Mouse (Mus musculus) liver, embryonic 13.5 days (tissue): ENCODE results near the gene Ncor2. TPM values are rescaled to one million over a fixed set of nuclear protein-coding genes. Genes with fewer than 3 reads are reported as not detected.

Experiments
- ATAC-seq: fragments of 200-750 bp; cut with Nextera tagmentation; 2 replicates; pipeline ENCODE4 v1.8.0; 2017; ENCODE audit warnings: low read depth, mild to moderate bottlenecking, moderate number of reproducible peaks, moderate library complexity
- DNase-seq: peaks from one replicate; pipeline ENCODE4 v3.0.0; 2022
- H3K27ac ChIP-seq: fragments of 300-500 bp; sonication (generic); 2 replicates; pipeline ENCODE4 v1.5.1; 2015; ENCODE audit warnings: moderate library complexity, mild to moderate bottlenecking, inconsistent platforms
- H3K27me3 ChIP-seq: fragments of 300-500 bp; sonication (generic); 2 replicates; pipeline ENCODE4 v1.6.1; 2015; ENCODE audit warnings: mild to moderate bottlenecking, inconsistent platforms
- H3K36me3 ChIP-seq: fragments of 300-500 bp; sonication (generic); 2 replicates; pipeline ENCODE4 v1.6.1; 2015; ENCODE audit warnings: mild to moderate bottlenecking, inconsistent platforms
- H3K4me1 ChIP-seq: fragments of 300-500 bp; sonication (generic); replicated peaks from 2 replicates; pipeline ENCODE4 v1.6.1; 2015; ENCODE audit warnings: inconsistent platforms
- H3K4me2 ChIP-seq: fragments of 300-500 bp; sonication (generic); 2 replicates; pipeline ENCODE4 v1.6.1; 2015; ENCODE audit warnings: inconsistent platforms, mild to moderate bottlenecking, moderate library complexity
- H3K4me3 ChIP-seq: fragments of 300-500 bp; sonication (generic); replicated peaks from 2 replicates; pipeline ENCODE4 v1.5.1; 2015; ENCODE audit warnings: mild to moderate bottlenecking, inconsistent platforms
- H3K9ac ChIP-seq: fragments of 300-500 bp; sonication (generic); 2 replicates; pipeline ENCODE4 v1.6.1; 2015; ENCODE audit warnings: mild to moderate bottlenecking, inconsistent platforms
- H3K9me3 ChIP-seq: fragments of 300-500 bp; sonication (generic); replicated peaks from 2 replicates; pipeline ENCODE4 v1.6.1; 2016; ENCODE audit warnings: inconsistent platforms
- WGBS: fragments of 180-500 bp; shearing (Covaris S2); methylation state at CpG from one replicate; pipeline ENCODE4 v1.1.7; 2015; ENCODE audit not compliant: insufficient replicate concordance; 5-methylcytosine and 5-hydroxymethylcytosine counted together
- polyA plus RNA-seq: library from polyadenylated mRNA; unstranded; fragments of >200 nt; fragmentation: Nextera tagmentation; extraction: Ambion mirVana; gene quantifications from 2 replicates; pipeline ENCODE4 v1.2.1, GENCODE M21; 2015

The Ncor2 gene
- polyA plus RNA-seq, 1 experiment from 2014 or later: 4.5 TPM

DNA sequence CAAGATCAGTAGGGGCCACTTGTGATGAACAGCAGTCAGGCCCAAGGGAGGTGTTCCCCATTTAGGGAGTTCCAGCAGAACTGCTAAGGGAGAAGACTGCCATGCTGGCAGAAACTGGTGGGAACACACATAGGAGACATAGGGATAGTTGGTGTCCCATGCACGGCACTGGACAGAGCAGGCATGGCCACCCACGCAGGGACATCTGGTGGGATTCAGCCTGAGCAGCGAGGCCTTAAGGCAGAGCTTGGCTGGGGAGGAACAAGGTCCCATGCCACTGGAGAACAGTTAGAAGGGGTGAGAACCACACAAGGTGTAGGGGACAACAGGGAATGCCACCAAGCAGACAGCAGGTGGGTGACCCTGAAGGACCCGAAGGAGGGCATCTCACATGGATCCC is 23.6 kb downstream of the Ncor2 start:
- Histone ChIP-seq H3K9me3 (no peaks in the 10 kb centered on the region), H3K36me3 (no peaks in the 10 kb centered on the region), H3K4me1 (peaks cover 88% of the 10 kb centered on the region), H3K4me2 (no peak overlapping the region), H3K27ac (no peak overlapping the region), H3K27me3 (no peaks in the 10 kb centered on the region), H3K4me3 (no peak overlapping the region), H3K9ac (no peak overlapping the region)
- no peak for ATAC-seq
- WGBS: 76% methylated on average over 4 of the region's 4 CpGs
- no peak for DNase-seq

DNA sequence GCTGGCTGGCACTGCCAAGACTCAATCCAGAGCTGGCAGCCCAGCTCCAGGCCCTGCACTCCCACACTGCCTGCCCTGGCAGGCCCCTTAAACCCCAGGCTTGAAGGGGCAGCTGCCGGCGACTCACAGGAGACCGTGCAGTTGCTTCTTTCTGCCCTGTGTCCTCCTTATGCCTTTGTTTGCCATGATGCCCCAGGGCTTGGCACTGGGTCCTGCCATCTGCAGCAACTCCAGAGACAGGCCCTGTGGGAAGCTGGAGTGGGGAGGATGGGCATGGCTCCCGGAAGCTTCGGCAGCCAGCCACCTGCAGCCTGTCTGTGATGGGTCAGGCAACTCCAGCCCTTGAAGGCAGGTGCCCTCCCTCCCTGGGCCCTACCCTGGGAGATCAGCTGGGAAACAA is 24.0 kb downstream of the Ncor2 start:
- no peak overlapping the region for H3K4me3 ChIP-seq
- H3K36me3 ChIP-seq: no peaks in the 10 kb centered on the region
- H3K4me2 ChIP-seq: no peak overlapping the region
- WGBS: 74% methylated on average over 5 of the region's 5 CpGs
- H3K9ac ChIP-seq: no peak overlapping the region
- no peak for ATAC-seq
- H3K4me1 ChIP-seq: peaks cover 86% of the 10 kb centered on the region
- H3K27me3 ChIP-seq: no peaks in the 10 kb centered on the region
- no peak for DNase-seq
- H3K27ac ChIP-seq: no peak overlapping the region
- no peaks in the 10 kb centered on the region for H3K9me3 ChIP-seq

DNA sequence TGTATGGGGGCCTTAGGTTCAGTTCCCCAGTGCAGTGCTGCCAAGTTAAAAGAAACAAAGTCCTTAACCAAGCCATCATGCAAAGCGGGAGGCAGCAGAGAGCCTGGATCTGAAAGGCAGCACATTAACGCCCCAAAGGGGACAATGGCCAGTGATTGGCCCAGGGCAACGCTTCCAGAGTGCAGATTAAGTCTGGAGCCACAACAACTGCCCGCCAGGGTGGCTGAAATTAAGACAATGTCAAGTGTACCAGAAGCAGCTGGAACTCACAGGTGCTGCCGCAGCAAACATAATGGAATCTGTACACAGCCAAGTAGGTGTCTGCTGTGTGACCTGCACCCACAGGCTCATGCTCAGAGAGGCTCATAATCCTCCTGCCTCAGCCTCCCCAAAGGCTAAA is 24.8 kb downstream of the Ncor2 start:
- Histone ChIP-seq H3K4me2 (no peak overlapping the region), H3K9ac (no peak overlapping the region), H3K9me3 (no peaks in the 10 kb centered on the region), H3K36me3 (no peaks in the 10 kb centered on the region), H3K27me3 (no peaks in the 10 kb centered on the region), H3K27ac (no peak overlapping the region), H3K4me1 (peaks cover 77% of the 10 kb centered on the region), H3K4me3 (no peak overlapping the region)
- ATAC-seq (no peak), DNase-seq (no peak)
- 72% methylated on average over 5 of the region's 5 CpGs for WGBS

DNA sequence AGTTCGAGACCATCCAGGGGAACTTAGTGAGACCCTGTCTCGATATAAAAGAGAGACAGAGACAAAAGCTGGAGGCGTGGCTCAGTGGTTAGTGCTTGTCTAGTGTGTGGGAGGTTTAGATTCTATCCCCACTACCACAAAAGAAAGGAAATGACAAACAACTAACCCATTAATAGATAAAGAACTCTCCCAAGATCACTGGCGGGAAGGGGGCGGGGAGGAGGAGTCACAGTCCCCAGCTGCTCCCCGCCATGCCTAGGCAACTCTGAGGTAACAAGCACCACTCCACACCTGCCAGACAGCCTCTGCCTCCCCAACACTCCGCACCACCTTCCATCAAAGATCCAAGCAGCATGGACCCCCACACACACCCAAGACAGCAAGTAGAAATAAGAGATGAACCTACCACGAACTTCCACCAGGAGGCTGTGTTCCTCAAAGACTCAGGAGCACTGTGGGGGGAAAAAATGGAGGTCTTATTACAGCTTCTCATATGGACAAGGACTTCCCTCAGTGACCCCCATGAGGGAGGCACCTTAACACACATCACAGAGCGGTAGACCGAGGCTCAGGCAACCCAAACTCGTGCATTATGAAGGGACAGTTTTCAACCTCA is 25.7 kb downstream of the Ncor2 start:
- H3K4me1 ChIP-seq: peaks cover 69% of the 10 kb centered on the region
- no peak overlapping the region for H3K4me2 ChIP-seq
- ATAC-seq: peak; percentile 6; the same call in 1 of the 2 replicates

DNA sequence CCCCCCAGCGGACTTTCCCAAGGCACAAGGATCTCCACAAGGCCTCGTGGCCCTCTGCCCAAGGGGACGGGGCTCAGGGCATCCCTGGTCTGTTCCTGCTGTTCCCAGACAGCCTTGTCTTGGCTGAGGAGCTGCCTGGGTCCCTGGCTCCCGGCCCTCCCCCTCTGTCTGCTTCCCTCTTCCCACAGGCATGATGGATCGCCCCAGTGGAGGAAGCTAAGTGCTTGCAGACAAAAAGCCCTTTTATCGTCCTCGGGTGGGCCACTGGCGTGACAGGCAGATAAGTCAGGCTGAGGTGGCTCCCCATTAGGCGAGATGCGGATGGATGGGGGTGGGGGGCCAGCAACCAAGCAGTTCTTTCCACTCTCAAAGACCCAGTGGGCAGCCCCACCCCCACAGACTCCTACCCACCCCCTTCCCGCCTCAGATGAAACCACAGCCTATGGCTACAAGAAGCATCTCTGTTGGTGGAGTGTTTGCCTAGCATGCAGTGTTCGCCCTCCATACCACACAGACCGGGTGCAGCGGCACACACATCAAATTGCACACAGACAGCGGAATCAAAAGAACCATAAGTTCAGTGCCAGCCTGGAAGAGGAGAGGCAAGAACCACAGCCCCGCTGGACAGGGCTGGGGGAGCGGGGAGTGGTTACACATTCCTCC is 27.0 kb downstream of the Ncor2 start:
- H3K36me3 ChIP-seq: no peaks in the 10 kb centered on the region
- no peak overlapping the region for H3K27ac ChIP-seq
- H3K4me2 ChIP-seq: no peak overlapping the region
- no peak overlapping the region for H3K9ac ChIP-seq
- no peaks in the 10 kb centered on the region for H3K27me3 ChIP-seq
- DNase-seq (no peak), ATAC-seq (peak; percentile 15; the same call in 1 of the 2 replicates)
- peaks cover 56% of the 10 kb centered on the region for H3K4me1 ChIP-seq
- H3K9me3 ChIP-seq: no peaks in the 10 kb centered on the region
- H3K4me3 ChIP-seq: no peak overlapping the region
- 33% methylated on average over 17 of the region's 17 CpGs for WGBS

More for the DNA sequence above, 25.7 kb downstream of the Ncor2 start:
- H3K9ac ChIP-seq: no peak overlapping the region
- H3K36me3 ChIP-seq: no peaks in the 10 kb centered on the region
- no peaks in the 10 kb centered on the region for H3K27me3 ChIP-seq
- 51% methylated on average over 11 of the region's 11 CpGs for WGBS
- no peaks in the 10 kb centered on the region for H3K9me3 ChIP-seq
- H3K27ac ChIP-seq: no peak overlapping the region
- DNase-seq: no peak
- no peak overlapping the region for H3K4me3 ChIP-seq

DNA sequence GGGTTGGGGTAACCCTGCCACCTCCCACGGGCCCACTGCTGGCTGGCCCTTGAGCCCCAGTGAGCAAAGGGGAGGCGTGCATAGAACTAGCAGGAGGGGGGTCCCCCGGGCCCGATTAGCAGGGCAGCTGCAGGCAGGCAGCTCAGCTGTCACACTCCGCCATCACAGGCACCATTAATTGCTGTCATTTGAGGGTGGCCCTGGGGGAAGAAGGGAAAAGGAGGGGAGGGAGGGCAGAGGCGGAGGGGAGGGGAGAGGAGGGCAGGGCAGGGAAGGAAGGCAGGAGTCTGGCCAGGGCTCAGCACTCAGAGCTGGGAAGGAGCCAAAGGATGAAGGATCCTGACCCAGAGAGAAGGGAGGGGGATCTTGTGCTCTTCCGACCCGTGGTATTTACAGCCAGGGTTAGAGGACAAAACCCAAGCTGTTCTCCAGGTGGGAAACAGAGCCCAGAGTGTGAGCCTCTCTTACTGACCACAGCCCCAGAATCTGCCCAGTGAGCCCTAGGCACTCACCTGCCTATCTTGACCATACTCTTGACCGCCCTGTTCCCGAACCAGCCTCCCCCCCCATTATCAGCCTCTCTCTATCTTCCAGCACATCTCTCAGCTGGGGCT is 28.0 kb downstream of the Ncor2 start:
- Histone ChIP-seq H3K4me2 (no peak overlapping the region), H3K4me3 (no peak overlapping the region), H3K27me3 (no peaks in the 10 kb centered on the region), H3K9me3 (no peaks in the 10 kb centered on the region), H3K36me3 (no peaks in the 10 kb centered on the region), H3K27ac (no peak overlapping the region), H3K4me1 (peaks cover 51% of the 10 kb centered on the region), H3K9ac (no peak overlapping the region)
- no peak for DNase-seq
- 62% methylated on average over 10 of the region's 10 CpGs for WGBS
- ATAC-seq: no peak

DNA sequence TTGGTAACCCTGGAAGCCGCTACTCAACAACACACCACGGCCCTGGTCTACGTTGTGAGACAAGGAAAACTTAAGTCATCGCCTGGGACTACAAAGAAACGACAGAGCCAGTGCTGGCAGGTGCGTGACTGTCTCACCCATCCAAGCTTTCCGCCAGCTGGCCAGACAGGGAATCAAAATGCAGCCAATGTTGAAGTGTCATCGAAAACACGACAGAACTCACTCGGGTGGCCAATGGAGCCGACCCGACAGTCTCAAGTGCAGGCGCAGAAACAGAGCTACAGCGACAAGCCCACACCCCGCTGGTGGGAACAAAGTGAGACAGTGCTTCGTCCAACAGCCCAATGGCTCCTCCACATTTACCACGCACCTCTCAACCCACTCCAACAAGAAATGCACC is 29.9 kb downstream of the Ncor2 start:
- Histone ChIP-seq H3K4me3 (no peak overlapping the region), H3K27ac (no peak overlapping the region), H3K4me2 (no peak overlapping the region), H3K36me3 (no peaks in the 10 kb centered on the region), H3K27me3 (no peaks in the 10 kb centered on the region), H3K9ac (no peak overlapping the region), H3K9me3 (no peaks in the 10 kb centered on the region), H3K4me1 (peaks cover 47% of the 10 kb centered on the region)
- 80% methylated on average over 17 of the region's 17 CpGs for WGBS
- ATAC-seq (no peak), DNase-seq (no peak)

DNA sequence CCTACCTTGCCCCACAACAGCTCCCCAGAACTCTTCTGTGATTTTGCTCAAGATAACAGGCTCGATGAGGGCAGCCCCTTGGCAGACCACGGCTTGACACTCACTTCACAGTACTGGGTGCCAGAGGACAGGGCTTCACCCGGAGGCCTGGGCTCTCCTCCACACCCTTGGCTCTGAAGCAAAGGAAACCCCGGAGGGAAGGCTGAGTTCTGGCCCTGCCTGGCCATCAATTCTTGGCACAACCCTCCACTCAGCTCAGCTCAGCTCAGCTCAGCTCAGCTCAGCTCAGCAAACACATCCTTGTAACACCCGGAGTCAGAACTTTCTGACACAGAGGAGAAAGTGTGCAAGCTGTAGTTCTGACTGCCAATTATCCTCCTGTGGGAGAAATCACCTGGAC is 30.3 kb downstream of the Ncor2 start:
- Histone ChIP-seq H3K36me3 (no peaks in the 10 kb centered on the region), H3K4me1 (peaks cover 42% of the 10 kb centered on the region), H3K9me3 (no peaks in the 10 kb centered on the region), H3K9ac (no peak overlapping the region), H3K27ac (no peak overlapping the region), H3K4me2 (no peak overlapping the region), H3K4me3 (no peak overlapping the region), H3K27me3 (no peaks in the 10 kb centered on the region)
- WGBS: 55% methylated on average over 5 of the region's 5 CpGs
- no peak for DNase-seq
- ATAC-seq: no peak

DNA sequence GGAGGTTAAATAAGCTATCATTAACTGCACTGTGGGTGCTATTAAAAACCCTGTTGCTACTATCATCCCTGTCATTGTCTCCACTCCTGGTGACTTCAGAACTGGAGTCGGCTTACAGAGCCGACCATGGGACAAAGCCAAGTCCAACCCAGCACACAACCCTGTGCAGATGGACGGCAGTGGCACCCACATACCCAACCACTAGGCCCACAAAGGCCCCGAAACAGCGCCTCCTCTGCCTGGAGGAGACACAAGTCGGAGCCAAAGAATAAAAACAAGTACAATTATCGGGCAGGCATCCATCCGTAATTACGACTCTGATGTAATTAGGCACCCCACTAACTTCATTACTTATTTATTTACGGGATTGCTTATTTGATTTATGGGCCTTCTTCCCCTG is 30.8 kb downstream of the Ncor2 start:
- Histone ChIP-seq H3K9ac (no peak overlapping the region), H3K4me3 (no peak overlapping the region), H3K36me3 (no peaks in the 10 kb centered on the region), H3K9me3 (no peaks in the 10 kb centered on the region), H3K27me3 (no peaks in the 10 kb centered on the region), H3K4me1 (peaks cover 42% of the 10 kb centered on the region), H3K4me2 (no peak overlapping the region), H3K27ac (no peak overlapping the region)
- ATAC-seq (no peak), DNase-seq (no peak)
- 78% methylated on average over 10 of the region's 10 CpGs for WGBS

DNA sequence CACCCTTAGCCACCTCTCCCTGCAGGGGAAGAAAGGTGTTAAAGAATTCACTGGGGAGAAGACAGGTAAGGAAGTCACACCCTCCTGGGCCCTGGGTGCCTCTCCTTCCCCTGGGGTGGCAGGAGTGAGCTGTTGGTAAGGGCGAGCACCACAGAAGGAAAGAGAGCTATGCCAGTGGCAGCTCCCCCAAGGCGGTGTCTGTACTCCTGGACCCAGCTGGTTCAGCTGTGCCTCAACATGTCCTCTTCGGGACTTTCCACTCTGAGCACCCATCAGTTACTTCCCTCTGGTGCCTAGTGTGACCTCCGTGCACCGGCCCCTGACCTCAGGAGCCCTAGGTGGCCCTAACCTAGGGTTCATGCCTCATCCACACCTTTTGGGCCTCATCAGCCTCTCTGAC is 31.9 kb downstream of the Ncor2 start:
- Histone ChIP-seq H3K4me2 (no peak overlapping the region), H3K27me3 (no peaks in the 10 kb centered on the region), H3K4me1 (peaks cover 40% of the 10 kb centered on the region), H3K27ac (no peak overlapping the region), H3K9ac (no peak overlapping the region), H3K36me3 (no peaks in the 10 kb centered on the region), H3K4me3 (no peak overlapping the region), H3K9me3 (no peaks in the 10 kb centered on the region)
- DNase-seq (no peak), ATAC-seq (no peak)
- 85% methylated on average over 5 of the region's 5 CpGs for WGBS

DNA sequence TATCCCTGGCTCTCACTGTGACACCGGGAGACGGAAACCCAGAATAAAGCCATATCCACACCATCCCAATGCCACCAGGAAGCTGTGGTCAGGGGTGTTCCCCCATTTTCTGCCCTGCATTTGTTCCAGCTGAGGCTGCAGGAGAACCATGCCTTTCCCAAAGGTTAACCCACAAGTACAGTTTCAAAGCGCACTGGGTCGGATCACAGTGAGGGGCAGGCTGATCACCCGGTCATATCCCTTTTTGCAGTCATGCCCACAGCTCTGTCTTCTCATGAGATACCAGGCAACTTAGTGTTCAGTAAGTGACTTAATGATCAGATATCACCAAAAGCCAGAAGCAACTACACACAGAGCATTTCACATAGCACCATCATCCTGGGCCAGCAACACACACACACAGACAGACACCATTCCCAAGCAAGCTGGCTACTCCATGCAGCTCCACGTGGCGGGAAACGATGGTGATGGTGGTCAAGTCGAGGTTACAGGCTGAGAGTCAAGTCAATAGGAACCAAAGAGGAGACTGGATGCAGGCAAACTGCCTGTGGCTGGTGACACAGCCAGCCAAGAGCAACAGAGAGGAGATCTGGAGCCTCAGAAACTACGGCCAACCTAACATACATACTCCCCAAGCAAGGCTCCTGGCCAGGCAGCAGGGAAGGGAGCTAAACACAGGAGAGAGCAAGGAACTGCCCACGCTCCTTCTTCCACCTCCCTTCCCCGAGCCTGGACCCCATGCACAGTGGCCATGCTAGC is 35.7 kb downstream of the Ncor2 start:
- peaks cover 59% of the 10 kb centered on the region for H3K4me1 ChIP-seq

More for the DNA sequence above, 35.7 kb downstream of the Ncor2 start:
- DNase-seq (no peak), ATAC-seq (no peak)
- H3K27ac ChIP-seq: no peak overlapping the region
- no peak overlapping the region for H3K4me3 ChIP-seq
- no peak overlapping the region for H3K9ac ChIP-seq
- no peaks in the 10 kb centered on the region for H3K36me3 ChIP-seq
- WGBS: 62% methylated on average over 12 of the region's 12 CpGs
- no peaks in the 10 kb centered on the region for H3K27me3 ChIP-seq
- H3K9me3 ChIP-seq: no peaks in the 10 kb centered on the region
- no peak overlapping the region for H3K4me2 ChIP-seq
